Comparison of ENCODE assay signal across 10 mouse cellular contexts in the genomic region with DNA sequence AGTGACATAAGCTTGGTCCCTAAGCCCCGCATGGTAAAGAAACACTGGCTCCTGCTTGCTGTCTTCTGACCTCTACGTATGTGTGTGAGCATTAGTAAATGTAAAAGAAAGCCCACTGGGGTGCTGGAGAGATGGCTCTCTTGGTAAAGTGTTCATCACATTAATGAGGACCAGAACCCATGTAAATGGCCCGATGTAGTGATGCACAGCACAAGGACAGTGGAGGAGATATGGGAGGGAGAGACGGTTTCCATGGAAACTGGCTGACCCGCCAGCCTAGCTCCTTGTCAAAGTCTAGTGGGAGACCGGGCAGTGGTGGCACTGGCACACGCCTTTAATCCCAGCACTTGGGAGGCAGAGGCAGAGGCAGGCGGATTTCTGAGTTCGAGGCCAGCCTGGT. TPM values are rescaled to one million over a fixed set of nuclear protein-coding genes. Genes with fewer than 3 reads are reported as not detected.
DNase-seq lines count a peak whose midpoint lies in the region; ATAC-seq lines count a peak whose summit lies in the region.
"Had no signal": no experiment of that assay in that cellular context is flagged by ENCODE, and none has a peak within 500 bp of the region (broad histone marks: within the 10 kb centered on the region; RNA-seq: fewer than 3 reads in every experiment).

No protein-coding gene starts in this region.

- no peak overlapping the region for H3K27ac ChIP-seq in liver, embryonic 11.5 days (ENCODE audit: low read depth, low read length)
- no peak overlapping the region for H3K27ac ChIP-seq in hindbrain, embryonic 13.5 days
- no peak overlapping the region for H3K27ac ChIP-seq in neural tube, embryonic 11.5 days (ENCODE audit: low read depth, low read length)
- H3K27ac ChIP-seq: embryonic facial prominence, embryonic 15.5 days had no signal

- no peak overlapping the region for H3K4me3 ChIP-seq in liver, embryonic 11.5 days (ENCODE audit: low read depth, low read length)
- no peak overlapping the region for H3K4me3 ChIP-seq in hindbrain, embryonic 13.5 days
- no peak overlapping the region for H3K4me3 ChIP-seq in neural tube, embryonic 11.5 days (ENCODE audit: low read depth, low read length)

- 0 out of 2 replicates have a peak, but pooled peaks have one; percentile 27 for ATAC-seq in liver, embryonic 11.5 days (replicated peaks; ENCODE audit: low FRiP score)
- ATAC-seq in hindbrain, embryonic 13.5 days (ENCODE audit: low FRiP score) = 0 out of 2 replicates have a peak, but pooled peaks have one; percentile 17
- peak; percentile 52; the same call in 1 of the 2 replicates for ATAC-seq in neural tube, embryonic 11.5 days (ENCODE audit: insufficient read depth, low FRiP score, low TSS enrichment)
- ATAC-seq in granulocyte monocyte progenitor cell, adult 5-6 weeks (replicated peaks; ENCODE audit: poor library complexity, severe bottlenecking) = no peak

- H3K9me3 ChIP-seq in liver, embryonic 11.5 days (ENCODE audit: control insufficient read depth, low read length) = no peaks in the 10 kb centered on the region
- H3K9me3 ChIP-seq in hindbrain, embryonic 13.5 days = no peaks in the 10 kb centered on the region
- no peaks in the 10 kb centered on the region for H3K9me3 ChIP-seq in neural tube, embryonic 11.5 days (ENCODE audit: control insufficient read depth, low read length)
- H3K9me3 ChIP-seq: embryonic facial prominence, embryonic 15.5 days; heart, embryonic 12.5 days had no signal

- H3K27me3 ChIP-seq in liver, embryonic 11.5 days (replicated peaks; ENCODE audit: control insufficient read depth, insufficient read depth, low read length) = no peaks in the 10 kb centered on the region
- no peaks in the 10 kb centered on the region for H3K27me3 ChIP-seq in hindbrain, embryonic 13.5 days
- H3K27me3 ChIP-seq in neural tube, embryonic 11.5 days (ENCODE audit: control insufficient read depth, insufficient read depth, low read length) = no peaks in the 10 kb centered on the region
- H3K27me3 ChIP-seq: embryonic facial prominence, embryonic 15.5 days; heart, embryonic 12.5 days had no signal

- no peak overlapping the region for H3K4me2 ChIP-seq in liver, embryonic 11.5 days
- H3K4me2 ChIP-seq in hindbrain, embryonic 13.5 days = no peak overlapping the region
- no peak overlapping the region for H3K4me2 ChIP-seq in neural tube, embryonic 11.5 days (ENCODE audit: low read depth)

- no peaks in the 10 kb centered on the region; the same call in 1 of the 2 replicates for H3K4me1 ChIP-seq in liver, embryonic 11.5 days (replicated peaks; ENCODE audit: control insufficient read depth, insufficient read depth, low read length)
- peaks cover 21% of the 10 kb centered on the region for H3K4me1 ChIP-seq in hindbrain, embryonic 13.5 days (replicated peaks)
- H3K4me1 ChIP-seq in neural tube, embryonic 11.5 days (ENCODE audit: control insufficient read depth, insufficient read depth, low read length) = no peaks in the 10 kb centered on the region

- DNase-seq in liver, embryonic 11.5 days (ENCODE audit: low spot score) = no peak
- DNase-seq in liver = no peak
- peak; percentile 39 for DNase-seq in embryo, embryonic 11 days
- peak; percentile 44 for DNase-seq in neural tube, embryonic 11.5 days (ENCODE audit: low spot score)
- DNase-seq in thymus, postnatal 36 days = no peak

- peaks cover 15% of the 10 kb centered on the region for H3K36me3 ChIP-seq in liver, embryonic 11.5 days (ENCODE audit: control insufficient read depth, insufficient read depth, low read length)
- peaks cover 20% of the 10 kb centered on the region for H3K36me3 ChIP-seq in hindbrain, embryonic 13.5 days
- H3K36me3 ChIP-seq in neural tube, embryonic 11.5 days (ENCODE audit: control insufficient read depth, insufficient read depth, low read length) = peaks cover 16% of the 10 kb centered on the region

- H3K9ac ChIP-seq in liver, embryonic 11.5 days (ENCODE audit: low read depth, low read length) = no peak overlapping the region
- no peak overlapping the region for H3K9ac ChIP-seq in hindbrain, embryonic 13.5 days
- H3K9ac ChIP-seq in neural tube, embryonic 11.5 days (ENCODE audit: low read length) = no peak overlapping the region
- H3K9ac ChIP-seq: embryonic facial prominence, embryonic 15.5 days had no signal

- WGBS in liver, embryonic 11.5 days = 62% methylated on average over 9 of the region's 9 CpGs
- WGBS in hindbrain, embryonic 13.5 days = 49% methylated on average over 9 of the region's 9 CpGs
- WGBS in neural tube, embryonic 11.5 days = 67% methylated on average over 9 of the region's 9 CpGs

RNA-seq across cellular contexts. Expression of a gene that starts 26.8 kb away (rescaled TPM):
- 28.2 and 29.9 TPM in 2 replicates for polyA plus RNA-seq in liver, embryonic 11.5 days (2014; fragmentation: Nextera tagmentation; extraction: Ambion mirVana)
- polyA plus RNA-seq in hindbrain, embryonic 13.5 days (2015; fragmentation: Nextera tagmentation; extraction: Ambion mirVana) = 9.2 and 9.4 TPM in 2 replicates
- 33.5 and 33.6 TPM in 2 replicates for polyA plus RNA-seq in neural tube, embryonic 11.5 days (2014; fragmentation: Nextera tagmentation; extraction: Ambion mirVana)
- total RNA-seq in granulocyte monocyte progenitor cell, adult 5-6 weeks (2014; fragmentation: Nextera tagmentation) = not detected in 2 replicates
- total RNA-seq in granulocyte monocyte progenitor cell, adult 5-6 weeks (2017) = not detected in 2 replicates
- total RNA-seq: neutrophil, adult 5-6 weeks had no signal

RNA-seq across cellular contexts. Expression of a gene that starts 43.3 kb away (rescaled TPM):
- polyA plus RNA-seq in liver, embryonic 11.5 days (2014; fragmentation: Nextera tagmentation; extraction: Ambion mirVana) = 6.4 and 7.0 TPM in 2 replicates
- polyA plus RNA-seq in hindbrain, embryonic 13.5 days (2015; fragmentation: Nextera tagmentation; extraction: Ambion mirVana) = 25.8 and 27.4 TPM in 2 replicates
- 7.9 and 9.0 TPM in 2 replicates for polyA plus RNA-seq in neural tube, embryonic 11.5 days (2014; fragmentation: Nextera tagmentation; extraction: Ambion mirVana)
- 16.3 and 26.3 TPM in 2 replicates for total RNA-seq in granulocyte monocyte progenitor cell, adult 5-6 weeks (2014; fragmentation: Nextera tagmentation)
- total RNA-seq in granulocyte monocyte progenitor cell, adult 5-6 weeks (2017) = 6.5 and 6.6 TPM in 2 replicates

Comparison
In these comparisons a context has a peak if more than half of its experiments do, and no peak if none do; other contexts are left out.
1. DNase-seq: peak in embryo, embryonic 11 days (single experiment) and neural tube, embryonic 11.5 days (single experiment); none in liver, embryonic 11.5 days (single experiment), liver (single experiment) and thymus, postnatal 36 days (0 of 2).